ENCODE assay signal across 12 mouse cellular contexts in the genomic region with DNA sequence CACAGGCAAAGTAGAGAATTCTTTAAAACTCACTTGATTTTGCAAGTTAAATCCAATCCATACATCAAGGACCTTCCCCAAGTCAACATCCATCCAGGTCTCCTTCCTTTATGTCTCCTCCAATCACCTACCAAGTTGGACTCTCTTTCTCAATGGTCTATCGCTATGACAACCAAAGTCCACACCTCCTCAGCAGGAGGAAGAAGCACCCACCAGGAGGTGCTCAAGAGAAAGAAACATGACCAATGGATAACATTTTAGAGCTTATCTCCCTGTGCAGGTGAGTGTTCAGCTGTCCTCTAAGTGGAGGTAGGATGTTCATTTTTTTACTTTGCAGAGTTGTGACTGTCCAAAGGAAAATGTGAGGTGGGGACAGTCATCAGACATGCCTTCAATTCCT.
DNase-seq lines count a peak whose midpoint lies in the region; ATAC-seq and TF ChIP-seq lines count a peak whose summit lies in the region.
"Had no signal": no experiment of that assay in that cellular context is flagged by ENCODE, and none has a peak within 500 bp of the region (broad histone marks: within the 10 kb centered on the region; RNA-seq: fewer than 3 reads in every experiment).

No protein-coding gene starts in this region.

- no peak for ATAC-seq in liver, postnatal 0 days
- no peak for ATAC-seq in liver, embryonic 12.5 days

- H3K27ac ChIP-seq in liver, postnatal 0 days (ENCODE audit: low read depth): no peak overlapping the region
- H3K27ac ChIP-seq in liver, embryonic 12.5 days: no peak overlapping the region
- H3K27ac ChIP-seq: kidney, embryonic 15.5 days; neural tube, embryonic 12.5 days had no signal

- 54% methylated on average over 1 of the region's 1 CpGs for WGBS in liver, postnatal 0 days (ENCODE audit: insufficient replicate concordance)
- WGBS in liver, embryonic 12.5 days (ENCODE audit: insufficient replicate concordance): 60% methylated on average over 1 of the region's 1 CpGs

- no peak overlapping the region for H3K9ac ChIP-seq in liver, postnatal 0 days (replicated peaks)
- H3K9ac ChIP-seq in liver, embryonic 12.5 days: no peak overlapping the region
- H3K9ac ChIP-seq: kidney, embryonic 15.5 days; neural tube, embryonic 12.5 days had no signal

- H3K4me1 ChIP-seq in liver, postnatal 0 days (ENCODE audit: insufficient read depth): no peaks in the 10 kb centered on the region
- H3K4me1 ChIP-seq in liver, embryonic 12.5 days: no peaks in the 10 kb centered on the region
- H3K4me1 ChIP-seq: kidney, embryonic 15.5 days; megakaryocyte, embryonic 14.5 days; neural tube, embryonic 12.5 days had no signal

- no peaks in the 10 kb centered on the region for H3K27me3 ChIP-seq in liver, postnatal 0 days (ENCODE audit: insufficient read depth, low read length)
- no peaks in the 10 kb centered on the region for H3K27me3 ChIP-seq in liver, embryonic 12.5 days (replicated peaks)
- H3K27me3 ChIP-seq: kidney, embryonic 15.5 days; megakaryocyte, embryonic 14.5 days; neural tube, embryonic 12.5 days had no signal

- H3K36me3 ChIP-seq in liver, postnatal 0 days (replicated peaks; ENCODE audit: insufficient read depth, low read length): no peaks in the 10 kb centered on the region
- H3K36me3 ChIP-seq in liver, embryonic 12.5 days: no peaks in the 10 kb centered on the region
- H3K36me3 ChIP-seq: kidney, embryonic 15.5 days; neural tube, embryonic 12.5 days had no signal

- H3K4me2 ChIP-seq in liver, postnatal 0 days (ENCODE audit: low read depth, low read length): no peak overlapping the region
- no peak overlapping the region for H3K4me2 ChIP-seq in liver, embryonic 12.5 days
- H3K4me2 ChIP-seq: kidney, embryonic 15.5 days; neural tube, embryonic 12.5 days had no signal

- no peak overlapping the region for H3K4me3 ChIP-seq in liver, postnatal 0 days (ENCODE audit: low read depth, low read length)
- H3K4me3 ChIP-seq in liver, embryonic 12.5 days: no peak overlapping the region
- H3K4me3 ChIP-seq: kidney, embryonic 15.5 days; megakaryocyte, embryonic 14.5 days; neural tube, embryonic 12.5 days had no signal

- no peak for TF ChIP-seq EP300 in liver, postnatal 0 days (IDR thresholded peaks at IDR 0.05; ENCODE audit: low read depth)

- peak; percentile 4 for DNase-seq in adrenal gland, postnatal 14 days
- DNase-seq in adrenal gland, postnatal 10 days: no peak
- DNase-seq in liver, postnatal 0 days: no peak
- DNase-seq in WW6 (ENCODE audit: low read depth, low spot score): peak; percentile 7
- peak; percentile 47 for DNase-seq in thymus, postnatal 0 days (ENCODE audit: low spot score)
- DNase-seq in right cerebral cortex, postnatal 25 days: no peak
- no peak for DNase-seq in embryo, embryonic 11 days
- DNase-seq: cerebellum, adult 11 months had no signal

- no peaks in the 10 kb centered on the region for H3K9me3 ChIP-seq in liver, postnatal 0 days (ENCODE audit: low read length)
- no peaks in the 10 kb centered on the region for H3K9me3 ChIP-seq in liver, embryonic 12.5 days (replicated peaks)
- H3K9me3 ChIP-seq: kidney, embryonic 15.5 days; megakaryocyte, embryonic 14.5 days; neural tube, embryonic 12.5 days had no signal

- peak; percentile 21; the same call in 1 of the 2 replicates for TF ChIP-seq CTCF in liver, postnatal 0 days (IDR thresholded peaks at IDR 0.05; ENCODE audit: low read depth)

Comparison
In these comparisons a context has a peak if more than half of its experiments do, and no peak if none do; other contexts are left out.
1. DNase-seq: peak in adrenal gland, postnatal 14 days (single experiment), WW6 (single experiment) and thymus, postnatal 0 days (single experiment); none in adrenal gland, postnatal 10 days (single experiment), liver, postnatal 0 days (single experiment), right cerebral cortex, postnatal 25 days (single experiment) and embryo, embryonic 11 days (single experiment).